Mouse (Mus musculus) lung, adult 2 months (tissue): Measurements from ENCODE around the gene Mcrip2. TPM values are rescaled to one million over a fixed set of nuclear protein-coding genes. Genes with fewer than 3 reads are reported as not detected.
A peak's percentile ranks its signal among the peaks of the same experiment; 100 is the strongest.

Experiments used
- DNase-seq: peaks from one replicate; pipeline ENCODE4 v3.0.0; 2022
- H3K4me1 ChIP-seq: fragments of 200-500 bp; 2 replicates; pipeline ENCODE4 v1.6.1; 2011; ENCODE audit warnings: low read length; ENCODE audit not compliant: control insufficient read depth, insufficient read depth
- H3K4me3 ChIP-seq: fragments of 200-500 bp; replicated peaks from 2 replicates; pipeline ENCODE3; 2011; ENCODE audit warnings: low read depth, mild to moderate bottlenecking, control low read depth, low read length; ENCODE audit errors: extremely low read depth
- CTCF ChIP-seq: fragments of 200-500 bp; IDR thresholded peaks from 2 replicates; pipeline ENCODE4 v1.5.1; 2011; ENCODE audit warnings: mild to moderate bottlenecking, low read length, control low read depth; ENCODE audit not compliant: insufficient read depth
- POLR2A ChIP-seq: fragments of 200-500 bp; IDR thresholded peaks from 2 replicates; pipeline ENCODE4 v1.6.1; 2011; ENCODE audit warnings: low read depth, mild to moderate bottlenecking, control low read depth, low read length, borderline replicate concordance; ENCODE audit errors: extremely low read depth
- WGBS: fragments of 180-500 bp; shearing (Covaris S2); methylation state at CpG from one replicate; pipeline ENCODE4 v1.1.7; 2018; 5-methylcytosine and 5-hydroxymethylcytosine counted together
- polyA plus RNA-seq: library from polyadenylated mRNA; depleted of rRNA; stranded (reverse); fragments of >200 nt; gene quantifications from 2 replicates; pipeline ENCODE4 v1.2.3, GENCODE M21; 2012; rRNA removed

The Mcrip2 gene
- polyA plus RNA-seq, 1 experiment: 22.7 TPM

- Histone ChIP-seq H3K4me3 (no peak overlapping the region), H3K4me1 (peaks cover 13% of the 10 kb centered on the region)
- no peak for DNase-seq
- 93% methylated on average over 27 of the region's 27 CpGs for WGBS
- TF ChIP-seq POLR2A: no peak
Measured at GRCm38 (mm10) chr17:25825984-25826570, 42.5 kb downstream of the Mcrip2 start.

- 86% methylated on average over 6 of the region's 6 CpGs for WGBS
- Histone ChIP-seq H3K4me1 (peaks cover 13% of the 10 kb centered on the region), H3K4me3 (no peak overlapping the region)
- TF ChIP-seq POLR2A: no peak
- no peak for DNase-seq
Measured at GRCm38 (mm10) chr17:25825311-25825710, 43.3 kb downstream of the Mcrip2 start.

GRCm38 (mm10) chr17:25824362-25825142 is 44.0 kb downstream of the Mcrip2 start:
- H3K4me3 ChIP-seq: no peak overlapping the region
- 70% methylated on average over 16 of the region's 17 CpGs for WGBS
- TF ChIP-seq CTCF: no peak
- TF ChIP-seq POLR2A: no peak

GRCm38 (mm10) chr17:25823452-25823851 is 45.1 kb downstream of the Mcrip2 start, which contains the start of gene Wdr24:
Gene Wdr24 (plus strand): TSS chr17:25823627.
- peak; percentile 74; the same call in 1 of the 2 replicates for TF ChIP-seq POLR2A
- no peak for TF ChIP-seq CTCF
- whole genome bisulfite sequencing: 0% methylated on average over 18 of the region's 18 CpGs
- Histone ChIP-seq H3K4me3 (peak within 1 kb of the TSS; percentile 76), H3K4me1 (peaks cover 9% of the 10 kb centered on the region)
- DNase-seq: peak; percentile 77

More at GRCm38 (mm10) chr17:25824362-25825142, 44.0 kb downstream of the Mcrip2 start:
- no peak for DNase-seq
- peaks cover 12% of the 10 kb centered on the region for H3K4me1 ChIP-seq

GRCm38 (mm10) chr17:25818851-25819780 is 49.4 kb downstream of the Mcrip2 start:
- 7% methylated on average over 46 of the region's 46 CpGs for WGBS
- Histone ChIP-seq H3K4me3 (no peak overlapping the region), H3K4me1 (peaks cover 2% of the 10 kb centered on the region; the same call in 1 of the 2 replicates)
- peak; percentile 3 for DNase-seq
- no peak for TF ChIP-seq POLR2A
- TF ChIP-seq CTCF: no peak

- 79% methylated on average over 11 of the region's 11 CpGs for WGBS
- Histone ChIP-seq H3K4me3 (no peak overlapping the region), H3K4me1 (no peaks in the 10 kb centered on the region)
- no peak for DNase-seq
- TF ChIP-seq POLR2A (no peak), CTCF (no peak)
Measured at GRCm38 (mm10) chr17:25817662-25818061, 50.9 kb downstream of the Mcrip2 start.

Other genes with a start within 250 kb of the Mcrip2 start
- gene Gng13, start 151.6 kb downstream of the Mcrip2 start, polyA plus RNA-seq: 0.36 TPM in 1 of 2 replicates, not detected in the other
- 3.0 and 4.2 TPM in 2 replicates for gene Chtf18, start 141.3 kb downstream of the Mcrip2 start, polyA plus RNA-seq
- gene Rpusd1, start 141.1 kb downstream of the Mcrip2 start, polyA plus RNA-seq: 40.1 and 45.0 TPM in 2 replicates
- 0.23 and 0.25 TPM in 2 replicates for gene Mslnl, start 132.7 kb downstream of the Mcrip2 start, polyA plus RNA-seq
- 71.2 and 78.4 TPM in 2 replicates for gene Msln, start 114.4 kb downstream of the Mcrip2 start, polyA plus RNA-seq
- 13.1 and 20.1 TPM in 2 replicates for gene Narfl, start 95.0 kb downstream of the Mcrip2 start, polyA plus RNA-seq
- gene Haghl, start 83.1 kb downstream of the Mcrip2 start, polyA plus RNA-seq: 48.9 and 56.2 TPM in 2 replicates
- 14.0 and 15.6 TPM in 2 replicates for gene Ccdc78, start 82.2 kb downstream of the Mcrip2 start, polyA plus RNA-seq
- 114 and 128 TPM in 2 replicates for gene Fam173a, start 75.9 kb downstream of the Mcrip2 start, polyA plus RNA-seq
- gene AC134908.4, start 73.1 kb downstream of the Mcrip2 start, polyA plus RNA-seq: 0.41 TPM in 1 of 2 replicates, not detected in the other
- 40.3 and 44.9 TPM in 2 replicates for gene Metrn, start 71.6 kb downstream of the Mcrip2 start, polyA plus RNA-seq
- 4.0 and 5.0 TPM in 2 replicates for gene Fbxl16, start 59.7 kb downstream of the Mcrip2 start, polyA plus RNA-seq
- gene Wdr24, start 45.1 kb downstream of the Mcrip2 start, polyA plus RNA-seq: 29.4 and 34.3 TPM in 2 replicates
- gene Jmjd8, start 39.9 kb downstream of the Mcrip2 start, polyA plus RNA-seq: 55.1 and 65.2 TPM in 2 replicates
- 131 and 160 TPM in 2 replicates for gene Stub1, start 35.4 kb downstream of the Mcrip2 start, polyA plus RNA-seq
- 9.1 and 14.1 TPM in 2 replicates for gene Rhbdl1, start 31.5 kb downstream of the Mcrip2 start, polyA plus RNA-seq
- gene Gm20683, start 27.0 kb downstream of the Mcrip2 start, polyA plus RNA-seq: 29.1 and 36.2 TPM in 2 replicates
- gene Rhot2, start 23.9 kb downstream of the Mcrip2 start, polyA plus RNA-seq: 59.6 and 61.2 TPM in 2 replicates
- gene Wdr90, start 7.3 kb downstream of the Mcrip2 start, polyA plus RNA-seq: 35.7 and 40.3 TPM in 2 replicates
- gene Mettl26, start 6.3 kb upstream of the Mcrip2 start, polyA plus RNA-seq: 78.1 and 103 TPM in 2 replicates
- 1.0 and 1.4 TPM in 2 replicates for gene Wfikkn1, start 12.1 kb upstream of the Mcrip2 start, polyA plus RNA-seq
- 40.2 and 62.6 TPM in 2 replicates for gene Rab40c, start 51.0 kb upstream of the Mcrip2 start, polyA plus RNA-seq
- 107 and 131 TPM in 2 replicates for gene Pigq, start 76.2 kb upstream of the Mcrip2 start, polyA plus RNA-seq
- gene Nhlrc4, start 76.2 kb upstream of the Mcrip2 start, polyA plus RNA-seq: 24.4 and 37.5 TPM in 2 replicates
- gene A930017K11Rik, start 83.8 kb upstream of the Mcrip2 start, polyA plus RNA-seq: not detected in 2 replicates
- gene Capn15, start 117.0 kb upstream of the Mcrip2 start, polyA plus RNA-seq: 45.9 and 49.7 TPM in 2 replicates
- 41.3 and 46.5 TPM in 2 replicates for gene Rab11fip3, start 200.8 kb upstream of the Mcrip2 start, polyA plus RNA-seq
- gene Decr2, start 221.6 kb upstream of the Mcrip2 start, polyA plus RNA-seq: 12.1 and 16.7 TPM in 2 replicates
- 5.4 and 7.5 TPM in 2 replicates for gene Nme4, start 226.8 kb upstream of the Mcrip2 start, polyA plus RNA-seq
- gene Tmem8, start 244.5 kb upstream of the Mcrip2 start, polyA plus RNA-seq: 60.0 and 65.3 TPM in 2 replicates